Mouse (Mus musculus) MEL (cell line): ENCODE results near the gene Ccdc171. TPM values are rescaled to one million over a fixed set of nuclear protein-coding genes. Genes with fewer than 3 reads are reported as not detected.
"Not testable (repeated sequence)": the region's sequence is repeated elsewhere in the genome, so short reads cannot be mapped to it uniquely, and the experiment has no call there.

ENCODE experiments used
- DNase-seq: peaks from one replicate; pipeline ENCODE4 v3.0.0; 2011; ENCODE audit warnings: low read depth, low spot score
- H3K27ac ChIP-seq: 2 replicates; pipeline ENCODE4 v1.5.1; 2012; ENCODE audit warnings: low read depth, mild to moderate bottlenecking, control low read depth, low read length, moderate library complexity; ENCODE audit not compliant: control insufficient read depth
- H3K27me3 ChIP-seq, 2 experiments: fragments of 150-350 bp in 1 of 2; sonication (generic) in 1 of 2; 2 replicates each; pipeline ENCODE4 v1.6.1; 2012; ENCODE audit warnings: low read length in 2 of 2, mild to moderate bottlenecking in 2 of 2, improper control_type of control experiment in 1 of 2, moderate library complexity in 1 of 2; ENCODE audit not compliant: insufficient read depth in 2 of 2, control insufficient read depth in 1 of 2
- H3K36me3 ChIP-seq, 2 experiments: 2 replicates each; pipeline ENCODE4 v1.6.1; 2012 to 2014; ENCODE audit warnings: low read length in 2 of 2, improper control_type of control experiment in 1 of 2, inconsistent platforms in 1 of 2, mild to moderate bottlenecking in 1 of 2; ENCODE audit not compliant: insufficient read depth in 2 of 2, control insufficient read depth in 1 of 2
- H3K4me1 ChIP-seq, 2 experiments: fragments of 150-350 bp in 1 of 2; sonication (generic) in 1 of 2; 2 replicates each; pipeline ENCODE4 v1.6.1; 2012; ENCODE audit warnings: low read length in 2 of 2, improper control_type of control experiment in 1 of 2, mild to moderate bottlenecking in 1 of 2; ENCODE audit not compliant: insufficient read depth in 2 of 2, control insufficient read depth in 1 of 2
- H3K4me3 ChIP-seq, 2 experiments: fragments of 150-350 bp in 1 of 2; sonication (generic) in 1 of 2; 2 replicates each; pipeline ENCODE4 v1.5.1; 2012; ENCODE audit warnings: low read depth in 2 of 2, low read length in 2 of 2, mild to moderate bottlenecking in 2 of 2, moderate library complexity in 2 of 2, control low read depth in 1 of 2, improper control_type of control experiment in 1 of 2; ENCODE audit not compliant: control insufficient read depth in 1 of 2, insufficient read depth in 1 of 2
- H3K79me2 ChIP-seq: 2 replicates; pipeline ENCODE4 v1.6.1; 2012; ENCODE audit warnings: mild to moderate bottlenecking, low read length, moderate library complexity; ENCODE audit not compliant: control insufficient read depth, poor library complexity, insufficient read depth
- H3K9ac ChIP-seq: 2 replicates; pipeline ENCODE4 v1.6.1; 2012; ENCODE audit warnings: low read depth, mild to moderate bottlenecking, control low read depth, low read length, moderate library complexity; ENCODE audit not compliant: control insufficient read depth, poor library complexity, severe bottlenecking
- H3K9me3 ChIP-seq: fragments of 150-350 bp; sonication (generic); replicated peaks from 2 replicates; pipeline ENCODE4 v1.6.1; 2012; ENCODE audit warnings: mild to moderate bottlenecking, low read length, improper control_type of control experiment, moderate library complexity; ENCODE audit not compliant: insufficient read depth
- CTCF ChIP-seq, 3 experiments: IDR thresholded peaks in 2 of 3; conservative IDR thresholded peaks in 1 of 3; 2 replicates each; pipeline ENCODE4 v1.5.1; 2011 to 2012; ENCODE audit warnings: low read length in 3 of 3, low read depth in 2 of 3, mild to moderate bottlenecking in 2 of 3, improper control_type of control experiment in 1 of 3, inconsistent platforms in 1 of 3, mixed read lengths in 1 of 3, moderate library complexity in 1 of 3; ENCODE audit not compliant: control insufficient read depth in 1 of 3, insufficient read depth in 1 of 3, poor library complexity in 1 of 3, severe bottlenecking in 1 of 3
- HCFC1 ChIP-seq: IDR thresholded peaks from 2 replicates; pipeline ENCODE4 v1.6.1; 2012; ENCODE audit warnings: low read depth, mild to moderate bottlenecking, inconsistent platforms, low read length, improper control_type of control experiment, moderate library complexity
- MXI1 ChIP-seq: IDR thresholded peaks from 2 replicates; pipeline ENCODE4 v1.6.1; 2011; ENCODE audit warnings: mild to moderate bottlenecking, low read depth, low read length, improper control_type of control experiment
- MYB ChIP-seq: IDR thresholded peaks from 2 replicates; pipeline ENCODE4 v1.6.1; 2011; ENCODE audit warnings: mild to moderate bottlenecking, low read depth, low read length, improper control_type of control experiment
- MYC ChIP-seq: IDR thresholded peaks from 2 replicates; pipeline ENCODE4 v1.6.1; 2011; ENCODE audit warnings: low read depth, mild to moderate bottlenecking, low read length, improper control_type of control experiment, moderate library complexity
- SIN3A ChIP-seq: IDR thresholded peaks from 2 replicates; pipeline ENCODE4 v1.6.1; 2012; ENCODE audit warnings: low read length, improper control_type of control experiment, inconsistent platforms
- SMC3 ChIP-seq: IDR thresholded peaks from 2 replicates; pipeline ENCODE4 v1.6.1; 2011; ENCODE audit warnings: low read depth, low read length, improper control_type of control experiment
- TCF12 ChIP-seq: IDR thresholded peaks from 2 replicates; pipeline ENCODE4 v1.6.1; 2014; ENCODE audit warnings: low read depth, mild to moderate bottlenecking, inconsistent platforms, low read length, improper control_type of control experiment, moderate library complexity
- ZNF384 ChIP-seq: IDR thresholded peaks from 2 replicates; pipeline ENCODE4 v1.6.1; 2012; ENCODE audit warnings: low read depth, mild to moderate bottlenecking, inconsistent platforms, low read length, improper control_type of control experiment
- polyA plus RNA-seq, 2 experiments: library from polyadenylated mRNA; stranded (reverse) in 1 of 2; unstranded in 1 of 2; fragments of >175 nt in 1 of 2; fragments of >200 nt in 1 of 2; gene quantifications; 2 replicates each; pipeline versions ENCODE4 v1.2.1 to v1.2.4; 2012; ENCODE audit warnings: low replicate concordance in 2 of 2, low read depth in 1 of 2; ENCODE audit not compliant: insufficient read length in 2 of 2, insufficient read depth in 1 of 2, missing spikeins in 1 of 2
- total RNA-seq: library from RNA; depleted of rRNA; stranded (reverse); fragments of 300-350 nt; gene quantifications from 2 replicates; pipeline ENCODE4 v1.2.3, GENCODE M21; 2012

Ccdc171 gene
- total and polyA plus RNA-seq, 3 experiments = 1.6 to 1.8 TPM; not detected in 1

DNA sequence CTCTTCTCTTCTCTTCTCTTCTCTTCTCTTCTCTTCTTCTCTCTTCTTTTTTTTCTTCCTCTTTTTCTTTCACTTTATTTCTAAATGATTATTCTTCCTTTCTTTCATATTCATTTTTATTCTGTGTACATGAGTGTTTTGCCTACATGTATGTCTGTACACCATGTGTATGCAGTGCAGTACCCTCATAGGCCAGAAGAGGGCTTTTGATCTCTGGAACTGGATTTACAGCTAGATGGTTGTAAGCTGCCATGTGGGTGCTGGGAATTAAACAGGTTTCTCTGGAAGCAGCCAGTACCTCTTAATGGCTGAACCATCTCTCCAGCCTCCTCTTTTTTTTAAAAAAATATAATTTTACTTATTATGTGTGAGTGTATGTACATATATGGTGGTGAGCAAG lies 2.6 kb downstream of the Ccdc171 start:
- no peaks in the 10 kb centered on the region for H3K9me3 ChIP-seq
- no peak overlapping the region for H3K9ac ChIP-seq
- TF ChIP-seq SMC3 (peak; percentile 46), TCF12 (no peak), CTCF (IDR thresholded peaks at IDR 0.05 in 2 of 3, conservative IDR thresholded peaks at IDR 0.05 in 1 of 3; ENCODE audit: control insufficient read depth in 1 of 3, insufficient read depth in 1 of 3, low read depth in 2 of 3, low read length in 3 of 3, poor library complexity in 1 of 3, severe bottlenecking in 1 of 3) (peak; percentile 16 to 69 (median 68); a peak in 5 of 6 replicates), MYC (peak; percentile 57; the same call in 1 of the 2 replicates), SIN3A (0 out of 2 replicates have a peak, but pooled peaks have one; percentile 38)
- H3K27me3 ChIP-seq = no peaks in the 10 kb centered on the region
- H3K36me3 ChIP-seq = peaks cover 0 to 15% of the 10 kb centered on the region in 2 experiments; a peak in 2 of 4 replicates
- H3K27ac ChIP-seq = no peak overlapping the region
- peak; percentile 88 for DNase-seq
- H3K79me2 ChIP-seq = peaks cover 3% of the 10 kb centered on the region
- no peak overlapping the region for H3K4me3 ChIP-seq
- H3K4me1 ChIP-seq = peaks cover 0 to 4% of the 10 kb centered on the region in 2 experiments; a peak in 2 of 4 replicates

DNA sequence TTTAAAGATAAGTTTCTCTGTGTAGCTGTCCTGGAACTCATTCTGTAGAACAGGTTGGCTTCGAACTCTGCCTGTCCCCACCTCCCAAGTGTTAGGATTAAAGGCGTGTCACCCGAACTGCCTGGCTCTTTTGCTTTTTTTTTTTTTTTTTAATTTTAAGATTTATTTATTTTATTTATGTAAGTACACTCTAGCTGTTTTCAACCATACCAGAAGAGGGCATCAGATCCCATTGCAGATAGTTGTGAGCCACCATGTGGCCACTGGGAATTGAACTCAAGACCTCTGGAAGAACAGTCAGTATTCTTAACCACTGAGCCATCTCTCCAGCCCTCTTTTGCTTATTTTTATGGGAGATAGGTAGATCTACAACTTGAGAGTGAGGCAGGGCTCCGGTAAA lies 4.7 kb downstream of the Ccdc171 start:
- not testable (repeated sequence) for H3K9ac ChIP-seq, H3K27ac ChIP-seq, H3K4me3 ChIP-seq, H3K79me2 ChIP-seq, H3K36me3 ChIP-seq, H3K4me1 ChIP-seq, H3K9me3 ChIP-seq, H3K27me3 ChIP-seq
- peak; percentile 43 for DNase-seq
- TF ChIP-seq ZNF384 = peak; percentile 61
- peak in 2 of 3 experiments; percentile 23 to 47; a peak in 3 of 6 replicates for TF ChIP-seq CTCF (IDR thresholded peaks at IDR 0.05 in 2 of 3, conservative IDR thresholded peaks at IDR 0.05 in 1 of 3; ENCODE audit: control insufficient read depth in 1 of 3, insufficient read depth in 1 of 3, low read depth in 2 of 3, low read length in 3 of 3, poor library complexity in 1 of 3, severe bottlenecking in 1 of 3)

DNA sequence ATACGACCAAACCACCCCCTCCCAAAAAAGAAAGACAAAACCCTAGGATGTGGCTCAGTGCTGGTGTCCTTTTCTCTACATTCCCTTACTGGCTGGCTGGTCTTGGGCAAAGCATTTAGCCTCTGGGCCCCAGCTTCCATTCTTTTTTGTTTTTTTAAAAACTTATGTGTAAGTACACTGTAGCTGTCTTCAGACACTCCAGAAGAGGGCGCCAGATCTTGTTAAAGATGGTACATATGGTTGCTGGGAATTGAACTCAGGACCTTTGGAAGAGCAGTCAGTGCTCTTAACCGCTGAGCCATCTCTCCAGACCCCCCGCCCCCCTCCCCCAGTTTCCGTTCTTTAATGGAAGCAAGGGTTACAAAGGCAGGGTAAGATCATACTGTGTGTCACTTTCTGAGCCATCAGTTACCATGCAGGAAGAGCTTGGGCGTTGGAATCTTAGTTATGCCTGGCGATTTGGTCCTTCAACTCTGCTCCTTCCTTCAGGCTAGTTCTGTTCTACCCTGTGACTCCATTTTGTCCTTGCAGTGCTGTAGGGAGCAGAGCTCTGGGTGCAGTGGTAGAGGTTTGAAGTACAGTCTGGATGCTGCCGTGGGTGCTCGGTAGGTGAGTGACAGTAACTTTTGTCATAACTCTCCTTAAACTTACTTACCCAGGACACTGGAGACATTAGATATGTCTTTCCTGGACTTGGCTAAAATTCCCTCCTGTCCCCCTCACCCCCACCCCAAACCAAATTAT lies 8.0 kb downstream of the Ccdc171 start:
- no peak overlapping the region for H3K9ac ChIP-seq
- H3K4me3 ChIP-seq = no peak overlapping the region
- no peaks in the 10 kb centered on the region for H3K9me3 ChIP-seq
- peak; percentile 31 for DNase-seq
- TF ChIP-seq SMC3 (0 out of 2 replicates have a peak, but pooled peaks have one; percentile 24), MXI1 (no peak), MYB (no peak), CTCF (IDR thresholded peaks at IDR 0.05 in 2 of 3, conservative IDR thresholded peaks at IDR 0.05 in 1 of 3; ENCODE audit: control insufficient read depth in 1 of 3, insufficient read depth in 1 of 3, low read depth in 2 of 3, low read length in 3 of 3, poor library complexity in 1 of 3, severe bottlenecking in 1 of 3) (peak in 2 of 3 experiments; percentile 0 to 45; a peak in 2 of 6 replicates), HCFC1 (no peak)
- TF ChIP-seq, all 39 proteins: peak for 2
- no peak overlapping the region for H3K27ac ChIP-seq
- no peaks in the 10 kb centered on the region for H3K27me3 ChIP-seq
- no peaks in the 10 kb centered on the region; the same call in 1 of the 2 replicates for H3K79me2 ChIP-seq
- H3K36me3 ChIP-seq = peaks cover 0 to 2% of the 10 kb centered on the region in 2 experiments; a peak in 1 of 4 replicates
- no peaks in the 10 kb centered on the region for H3K4me1 ChIP-seq
